Mouse (Mus musculus): Measurements from ENCODE around the gene Bcl9. TPM values are rescaled to one million over a fixed set of nuclear protein-coding genes. Genes with fewer than 3 reads are reported as not detected.

Bcl9 gene
- polyA plus RNA-seq, 1 experiment from 2014 or later, result 47.2 TPM

- H3K9me3 ChIP-seq (replicated peaks), result peaks cover 5% of the 10 kb centered on the region; the same call in 1 of the 2 replicates
- under 1% methylated on average over 18 of the region's 18 CpGs for WGBS
- peaks cover 52% of the 10 kb centered on the region for H3K4me1 ChIP-seq
- H3K27ac ChIP-seq (replicated peaks), result peak overlapping the region; percentile 98
- peaks cover 28% of the 10 kb centered on the region for H3K36me3 ChIP-seq
- DNase-seq (ENCODE audit: low spot score), result no peak
- H3K27me3 ChIP-seq (ENCODE audit: low read depth, poor library complexity, severe bottlenecking), result no peaks in the 10 kb centered on the region
- H3K4me3 ChIP-seq, result peak overlapping the region; percentile 80
Observed at GRCm38 (mm10) chr3:97226719-97227118, 71.0 kb downstream of the Bcl9 start.

- DNase-seq (ENCODE audit: low spot score), result no peak
- WGBS, result 84% methylated on average over 5 of the region's 5 CpGs
- peaks cover 52% of the 10 kb centered on the region for H3K4me1 ChIP-seq
Observed at GRCm38 (mm10) chr3:97225231-97225630, 72.5 kb downstream of the Bcl9 start.

GRCm38 (mm10) chr3:97223261-97223660, 74.5 kb downstream of the Bcl9 start:
- 89% methylated on average over 9 of the region's 9 CpGs for WGBS
- Histone ChIP-seq H3K27ac (replicated peaks) (no peak overlapping the region), H3K9me3 (replicated peaks) (no peaks in the 10 kb centered on the region), H3K4me1 (peaks cover 39% of the 10 kb centered on the region), H3K36me3 (peaks cover 56% of the 10 kb centered on the region), H3K27me3 (ENCODE audit: low read depth, poor library complexity, severe bottlenecking) (no peaks in the 10 kb centered on the region), H3K4me3 (no peak overlapping the region)
- no peak for DNase-seq (ENCODE audit: low spot score)

More at GRCm38 (mm10) chr3:97225231-97225630, 72.5 kb downstream of the Bcl9 start:
- Histone ChIP-seq H3K27me3 (ENCODE audit: low read depth, poor library complexity, severe bottlenecking) (no peaks in the 10 kb centered on the region), H3K27ac (replicated peaks) (no peak overlapping the region), H3K9me3 (replicated peaks) (no peaks in the 10 kb centered on the region), H3K36me3 (peaks cover 36% of the 10 kb centered on the region), H3K4me3 (no peak overlapping the region)

GRCm38 (mm10) chr3:97215526-97215925, 82.2 kb downstream of the Bcl9 start:
- H3K27me3 ChIP-seq (ENCODE audit: low read depth, poor library complexity, severe bottlenecking), result no peaks in the 10 kb centered on the region
- no peak overlapping the region for H3K27ac ChIP-seq (replicated peaks)
- no peak for DNase-seq (ENCODE audit: low spot score)
- no peaks in the 10 kb centered on the region for H3K4me1 ChIP-seq
- WGBS, result 76% methylated on average over 3 of the region's 3 CpGs
- H3K36me3 ChIP-seq, result peaks cover 98% of the 10 kb centered on the region
- H3K4me3 ChIP-seq, result no peak overlapping the region
- H3K9me3 ChIP-seq (replicated peaks), result no peaks in the 10 kb centered on the region

- H3K36me3 ChIP-seq, result peaks cover 98% of the 10 kb centered on the region
- 93% methylated on average over 1 of the region's 1 CpGs for WGBS
Observed at GRCm38 (mm10) chr3:97214439-97214838, 83.3 kb downstream of the Bcl9 start.

GRCm38 (mm10) chr3:97213871-97214270, 83.8 kb downstream of the Bcl9 start:
- peaks cover 98% of the 10 kb centered on the region for H3K36me3 ChIP-seq
- no peaks in the 10 kb centered on the region for H3K27me3 ChIP-seq (ENCODE audit: low read depth, poor library complexity, severe bottlenecking)
- H3K9me3 ChIP-seq (replicated peaks), result no peaks in the 10 kb centered on the region
- no peaks in the 10 kb centered on the region for H3K4me1 ChIP-seq
- H3K4me3 ChIP-seq, result no peak overlapping the region
- no peak overlapping the region for H3K27ac ChIP-seq (replicated peaks)
- DNase-seq (ENCODE audit: low spot score), result no peak
- 93% methylated on average over 10 of the region's 10 CpGs for WGBS

More at GRCm38 (mm10) chr3:97214439-97214838, 83.3 kb downstream of the Bcl9 start:
- Histone ChIP-seq H3K4me3 (no peak overlapping the region), H3K27me3 (ENCODE audit: low read depth, poor library complexity, severe bottlenecking) (no peaks in the 10 kb centered on the region), H3K9me3 (replicated peaks) (no peaks in the 10 kb centered on the region), H3K27ac (replicated peaks) (no peak overlapping the region), H3K4me1 (no peaks in the 10 kb centered on the region)
- DNase-seq (ENCODE audit: low spot score), result no peak

GRCm38 (mm10) chr3:97211177-97211576, 86.5 kb downstream of the Bcl9 start:
- no peak for DNase-seq (ENCODE audit: low spot score)
- Histone ChIP-seq H3K4me3 (no peak overlapping the region), H3K9me3 (replicated peaks) (no peaks in the 10 kb centered on the region), H3K27me3 (ENCODE audit: low read depth, poor library complexity, severe bottlenecking) (no peaks in the 10 kb centered on the region), H3K4me1 (no peaks in the 10 kb centered on the region), H3K27ac (replicated peaks) (no peak overlapping the region), H3K36me3 (peaks cover 99% of the 10 kb centered on the region)
- 94% methylated on average over 5 of the region's 5 CpGs for WGBS

- H3K27ac ChIP-seq (replicated peaks), result no peak overlapping the region
- H3K27me3 ChIP-seq (ENCODE audit: low read depth, poor library complexity, severe bottlenecking), result no peaks in the 10 kb centered on the region
- H3K4me1 ChIP-seq, result no peaks in the 10 kb centered on the region
- DNase-seq (ENCODE audit: low spot score), result no peak
- peaks cover 99% of the 10 kb centered on the region for H3K36me3 ChIP-seq
- no peaks in the 10 kb centered on the region for H3K9me3 ChIP-seq (replicated peaks)
- H3K4me3 ChIP-seq, result no peak overlapping the region
- WGBS, result 93% methylated on average over 9 of the region's 9 CpGs
Observed at GRCm38 (mm10) chr3:97209351-97209750, 88.4 kb downstream of the Bcl9 start.

GRCm38 (mm10) chr3:97206521-97206920, 91.2 kb downstream of the Bcl9 start:
- WGBS, result 85% methylated on average over 3 of the region's 3 CpGs
- Histone ChIP-seq H3K9me3 (replicated peaks) (no peaks in the 10 kb centered on the region), H3K36me3 (peaks cover 89% of the 10 kb centered on the region), H3K4me1 (no peaks in the 10 kb centered on the region), H3K27me3 (ENCODE audit: low read depth, poor library complexity, severe bottlenecking) (no peaks in the 10 kb centered on the region), H3K4me3 (no peak overlapping the region), H3K27ac (replicated peaks) (no peak overlapping the region)
- DNase-seq (ENCODE audit: low spot score), result no peak

GRCm38 (mm10) chr3:97203880-97204279, 93.8 kb downstream of the Bcl9 start:
- no peak overlapping the region for H3K4me3 ChIP-seq
- peaks cover 63% of the 10 kb centered on the region for H3K36me3 ChIP-seq
- no peak overlapping the region for H3K27ac ChIP-seq (replicated peaks)
- H3K4me1 ChIP-seq, result peaks cover 22% of the 10 kb centered on the region
- no peak for DNase-seq (ENCODE audit: low spot score)
- H3K9me3 ChIP-seq (replicated peaks), result no peaks in the 10 kb centered on the region
- 88% methylated on average over 14 of the region's 14 CpGs for WGBS
- H3K27me3 ChIP-seq (ENCODE audit: low read depth, poor library complexity, severe bottlenecking), result no peaks in the 10 kb centered on the region

GRCm38 (mm10) chr3:97201943-97202342, 95.8 kb downstream of the Bcl9 start:
- peak; percentile 76 for DNase-seq (ENCODE audit: low spot score)
- Histone ChIP-seq H3K9me3 (replicated peaks) (no peaks in the 10 kb centered on the region), H3K27me3 (ENCODE audit: low read depth, poor library complexity, severe bottlenecking) (no peaks in the 10 kb centered on the region), H3K4me1 (peaks cover 22% of the 10 kb centered on the region), H3K27ac (replicated peaks) (no peak overlapping the region), H3K4me3 (no peak overlapping the region), H3K36me3 (peaks cover 43% of the 10 kb centered on the region)
- WGBS, result 47% methylated on average over 5 of the region's 5 CpGs

- peaks cover 22% of the 10 kb centered on the region for H3K4me1 ChIP-seq
- H3K36me3 ChIP-seq, result peaks cover 16% of the 10 kb centered on the region
- H3K27me3 ChIP-seq (ENCODE audit: low read depth, poor library complexity, severe bottlenecking), result no peaks in the 10 kb centered on the region
- H3K4me3 ChIP-seq, result no peak overlapping the region
- no peak overlapping the region for H3K27ac ChIP-seq (replicated peaks)
- 28% methylated on average over 4 of the region's 4 CpGs for WGBS
- no peak for DNase-seq (ENCODE audit: low spot score)
- H3K9me3 ChIP-seq (replicated peaks), result no peaks in the 10 kb centered on the region
Observed at GRCm38 (mm10) chr3:97199261-97199660, 98.5 kb downstream of the Bcl9 start.

- peaks cover 22% of the 10 kb centered on the region for H3K4me1 ChIP-seq
- no peak overlapping the region for H3K27ac ChIP-seq (replicated peaks)
- no peaks in the 10 kb centered on the region for H3K9me3 ChIP-seq (replicated peaks)
- DNase-seq (ENCODE audit: low spot score), result no peak
- H3K36me3 ChIP-seq, result no peaks in the 10 kb centered on the region
- no peaks in the 10 kb centered on the region for H3K27me3 ChIP-seq (ENCODE audit: low read depth, poor library complexity, severe bottlenecking)
- H3K4me3 ChIP-seq, result no peak overlapping the region
- WGBS, result 90% methylated on average over 8 of the region's 8 CpGs
Observed at GRCm38 (mm10) chr3:97196571-97196970, 101.1 kb downstream of the Bcl9 start.

All from midbrain, embryonic 10.5 days (tissue).